Mouse (Mus musculus) thymus, postnatal 10 days (tissue): Measurements from ENCODE around the gene Inpp5k.
"Not testable (repeated sequence)": the region's sequence is repeated elsewhere in the genome, so short reads cannot be mapped to it uniquely, and the experiment has no call there.

Experiments used
- DNase-seq, 2 experiments: peaks; one replicate each; pipeline ENCODE4 v3.0.0; 2021; ENCODE audit warnings: low spot score in 2 of 2

The Inpp5k gene

GRCm38 (mm10) chr11:75678747-75679438 lies 48.1 kb downstream of the Inpp5k start, which contains the start of gene Crk:
Gene Crk (plus strand): TSS chr11:75679259.
- DNase-seq, result peak; percentile 98 to 99

DNA sequence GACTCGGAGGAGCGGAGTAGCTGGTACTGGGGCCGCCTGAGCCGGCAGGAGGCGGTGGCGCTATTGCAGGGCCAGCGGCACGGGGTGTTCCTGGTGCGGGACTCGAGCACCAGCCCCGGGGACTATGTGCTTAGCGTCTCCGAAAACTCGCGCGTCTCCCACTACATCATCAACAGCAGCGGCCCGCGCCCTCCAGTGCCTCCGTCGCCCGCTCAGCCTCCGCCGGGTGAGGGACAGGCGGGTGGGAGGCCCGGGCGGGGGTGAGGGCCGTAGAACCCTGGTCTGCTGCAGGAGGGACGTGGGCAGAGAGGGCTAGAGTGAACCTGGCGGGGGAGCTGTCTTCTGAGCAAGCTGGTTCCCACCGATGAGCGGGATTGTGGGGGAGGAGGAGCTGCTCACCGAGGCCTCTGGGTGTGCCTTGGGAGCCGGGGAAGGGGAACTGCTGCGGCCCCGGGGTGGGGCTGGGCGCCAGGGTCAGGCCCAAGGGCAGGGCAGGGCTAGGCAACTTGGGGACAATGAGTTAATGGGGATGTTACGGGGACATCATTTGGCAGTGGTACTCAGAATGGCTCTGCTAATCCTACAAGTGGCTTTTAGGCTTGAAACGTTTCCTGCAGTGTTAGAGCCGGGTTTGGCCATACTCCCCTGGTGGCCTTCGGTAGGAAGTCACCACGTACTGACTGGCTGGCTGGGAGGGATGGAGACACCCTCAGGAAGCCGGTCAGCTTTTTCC lies 48.8 kb downstream of the Inpp5k start:
- no peak for DNase-seq

DNA sequence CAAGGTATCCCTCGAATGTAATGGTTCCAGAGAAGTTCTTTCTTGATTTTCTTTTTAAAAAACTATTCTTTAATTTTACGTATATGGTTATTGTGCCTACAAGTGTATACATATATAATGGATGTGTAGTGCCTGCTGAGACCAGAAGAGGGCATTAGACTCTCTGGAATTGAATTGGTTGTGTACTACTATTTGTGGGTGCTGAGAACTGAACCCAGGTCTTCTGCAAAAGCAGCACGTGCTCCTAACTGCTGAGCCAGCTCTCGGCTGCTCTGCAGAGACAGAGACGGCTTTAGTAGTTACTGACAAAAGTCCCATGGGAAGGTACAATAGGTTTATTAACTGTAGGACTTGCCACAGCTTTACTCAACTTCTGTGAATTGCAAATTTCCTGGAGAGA lies 53.7 kb downstream of the Inpp5k start:
- no peak for DNase-seq

DNA sequence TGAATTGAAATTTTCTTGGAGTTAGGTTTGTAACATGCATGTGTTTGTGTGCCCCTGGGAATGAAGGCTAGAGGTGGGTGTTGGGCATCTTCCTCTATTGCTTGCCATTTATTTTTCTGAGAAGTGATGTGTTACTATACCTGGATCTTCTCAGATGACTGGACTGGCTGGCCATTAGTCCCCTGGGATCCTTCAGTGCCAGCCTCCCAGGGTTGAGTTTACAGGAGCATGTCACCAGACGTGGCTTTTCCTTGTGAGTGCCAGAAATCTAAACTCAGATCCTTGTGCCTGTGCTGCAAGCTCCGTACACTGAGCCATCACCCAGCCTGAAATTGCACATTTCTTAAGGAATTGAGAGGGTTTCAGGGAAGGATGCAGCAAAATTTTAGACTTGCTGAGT lies 54.2 kb downstream of the Inpp5k start:
- no peak for DNase-seq

DNA sequence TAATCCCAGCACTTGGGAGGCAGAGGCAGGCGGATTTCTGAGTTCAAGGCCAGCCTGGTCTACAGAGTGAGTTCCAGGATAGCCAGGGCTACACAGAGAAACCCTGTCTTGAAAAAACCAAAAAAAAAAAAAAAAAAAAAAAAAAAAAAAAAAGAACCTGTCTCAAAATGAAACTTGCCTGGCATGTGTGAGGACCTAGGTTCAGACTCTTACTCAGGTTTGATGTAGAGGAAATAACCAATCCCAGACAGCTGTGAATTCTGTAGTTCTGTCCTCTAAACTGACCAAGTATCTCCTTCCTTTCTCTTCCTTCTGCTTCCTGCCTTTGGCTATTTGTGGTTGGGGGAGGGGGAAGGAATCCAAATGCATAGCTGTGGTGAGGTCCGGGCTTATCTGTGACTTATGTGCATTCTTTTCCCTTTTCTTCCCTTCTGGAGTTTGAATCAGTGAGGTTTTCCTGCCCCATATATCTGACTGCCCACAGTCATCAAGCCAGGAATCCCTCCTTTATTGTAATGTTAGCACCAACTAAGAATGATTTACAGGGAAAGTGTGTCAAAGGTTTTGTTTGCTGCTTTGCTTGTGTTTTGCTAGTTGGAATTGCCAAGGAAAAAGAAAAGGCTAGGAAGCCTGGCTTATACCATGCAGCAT lies 56.7 kb downstream of the Inpp5k start:
- no peak for DNase-seq

DNA sequence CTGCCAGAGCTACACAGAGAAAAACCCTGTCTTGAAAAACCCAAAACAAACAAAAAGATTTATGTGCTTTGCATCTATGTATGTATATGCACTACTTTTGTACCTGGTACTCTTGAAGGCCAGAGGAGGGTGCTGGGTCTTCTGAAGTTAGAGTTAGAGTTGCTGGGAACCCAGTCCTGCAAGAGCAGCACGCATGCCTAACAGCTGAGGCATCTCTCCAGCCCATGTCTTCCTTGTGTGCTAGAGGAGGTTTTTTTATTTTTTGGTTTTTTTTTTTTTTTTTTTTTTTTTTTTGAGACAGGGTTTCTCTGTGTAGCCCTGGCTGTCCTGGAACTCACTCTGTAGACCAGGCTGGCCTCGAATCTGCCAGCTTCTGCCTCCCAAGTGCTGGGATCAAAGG lies 57.3 kb downstream of the Inpp5k start:
- DNase-seq, result no peak

GRCm38 (mm10) chr11:75689977-75690376 lies 59.2 kb downstream of the Inpp5k start:
- no peak for DNase-seq

- DNase-seq, result no peak
Observed at GRCm38 (mm10) chr11:75691047-75691446, 60.3 kb downstream of the Inpp5k start.

DNA sequence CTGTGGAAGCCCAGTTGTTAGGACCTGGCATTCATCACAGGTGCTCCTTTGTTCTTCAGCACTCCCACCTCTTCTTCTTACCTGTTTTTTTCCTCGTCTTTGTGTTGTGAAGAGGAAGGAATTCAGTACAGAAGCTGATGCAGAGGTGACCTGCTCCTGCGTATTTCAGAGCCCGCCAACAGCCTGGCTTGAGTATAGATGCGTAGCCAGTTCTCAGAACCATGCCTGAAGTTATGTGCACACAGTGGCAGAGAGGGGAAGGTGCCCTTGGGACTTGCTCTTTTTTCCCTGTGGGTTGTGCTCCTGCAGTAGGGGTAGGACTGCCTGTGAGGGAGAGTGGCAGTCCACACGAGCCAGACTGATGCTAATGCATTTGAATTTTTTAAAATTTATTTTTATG lies 62.8 kb downstream of the Inpp5k start:
- no peak for DNase-seq

GRCm38 (mm10) chr11:75697464-75697863 lies 66.7 kb downstream of the Inpp5k start:
- not testable (repeated sequence) for DNase-seq
